Mouse (Mus musculus): ENCODE measurements around the gene Tuba1c. TPM values are rescaled to one million over a fixed set of nuclear protein-coding genes. Genes with fewer than 3 reads are reported as not detected.

Gene Tuba1c
- total RNA-seq, 2 experiments from 2014 or later = 65.4 to 66.8 TPM

DNA sequence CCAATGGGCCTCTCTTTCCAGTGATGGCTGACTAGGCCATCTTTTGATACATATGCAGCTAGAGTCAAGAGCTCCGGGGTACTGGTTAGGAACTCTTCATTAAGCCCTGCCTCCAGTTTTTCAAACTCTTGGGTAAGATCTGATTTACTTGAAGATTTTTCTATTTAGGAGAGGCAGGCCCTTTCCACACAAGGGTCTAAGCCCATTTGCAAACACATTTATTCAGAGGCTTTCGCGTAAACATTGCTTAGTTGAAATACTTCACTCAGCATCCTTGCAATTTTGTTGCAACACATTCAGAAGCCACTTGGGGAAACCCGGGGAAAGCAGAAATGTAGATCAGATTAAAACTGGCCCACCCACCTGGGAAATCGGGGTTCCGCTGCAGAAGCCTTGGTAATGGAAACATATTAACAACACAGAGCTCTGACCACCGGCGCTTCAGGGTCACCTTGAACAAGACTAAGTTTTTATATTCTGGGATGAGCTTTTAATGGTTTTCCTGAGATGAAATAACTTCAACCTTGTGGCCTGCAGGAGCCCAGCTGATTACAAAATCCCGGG lies 34.7 kb upstream of the Tuba1c start:
- DNase-seq (ENCODE audit: low spot score in 2 of 2) = no peak

DNA sequence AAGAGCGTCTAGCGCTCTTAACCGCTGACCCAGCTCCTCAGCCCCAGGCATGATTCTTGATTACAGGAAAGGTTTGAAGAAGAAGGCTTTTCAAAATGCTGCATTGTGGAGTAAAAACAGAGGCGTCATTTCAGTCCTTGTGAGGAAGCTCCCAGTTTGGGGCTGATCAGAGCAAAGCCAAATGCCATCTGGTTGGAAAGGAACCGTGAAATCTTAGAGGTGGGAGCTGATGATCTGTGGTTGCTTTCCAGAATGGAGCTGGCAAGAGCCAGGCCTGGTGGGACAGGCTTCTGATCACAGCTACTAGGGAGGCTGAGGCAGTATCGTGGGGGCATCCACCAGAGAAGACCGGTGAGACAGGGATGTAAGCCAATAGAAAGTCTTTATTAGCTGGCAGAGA lies 32.9 kb upstream of the Tuba1c start:
- no peak for DNase-seq (ENCODE audit: low spot score in 2 of 2)

DNA sequence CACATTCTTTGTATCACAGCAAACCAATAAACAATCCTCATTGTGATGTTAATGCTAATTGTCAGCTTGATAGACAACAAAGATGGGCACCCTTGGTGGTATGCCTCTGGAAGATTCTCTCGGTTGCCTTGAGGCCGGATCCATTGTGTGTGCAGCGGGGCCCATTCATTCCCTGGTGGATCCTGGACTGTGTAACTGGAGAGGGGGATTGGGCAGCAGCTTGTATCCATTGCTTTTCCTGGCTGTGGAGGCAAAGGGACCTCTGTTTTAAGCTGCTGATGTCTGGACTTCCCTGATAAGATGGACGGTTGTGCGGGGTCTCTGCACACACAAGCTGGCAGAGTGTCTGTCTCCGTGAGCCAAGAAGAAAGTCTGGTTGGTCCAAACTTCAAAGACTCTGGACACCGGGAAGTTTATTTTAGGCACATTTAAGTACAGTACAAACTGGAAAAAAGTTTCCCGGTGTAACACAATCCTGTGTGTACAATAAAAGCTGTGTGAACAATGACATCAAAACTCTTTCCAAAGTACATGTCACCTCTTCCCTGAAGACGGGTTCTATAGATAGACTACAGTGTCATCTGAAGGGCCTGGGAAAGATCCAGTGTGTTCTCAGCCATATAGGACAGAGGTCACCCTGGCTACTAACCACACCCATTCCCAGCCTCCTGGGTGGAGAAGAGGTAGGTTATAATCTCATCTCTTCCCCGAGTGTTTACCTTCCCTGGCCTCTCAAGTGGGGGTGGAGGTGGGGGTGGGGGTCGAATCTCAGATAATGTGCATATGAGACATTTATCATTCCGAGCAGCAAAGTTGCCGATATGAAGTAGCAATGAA lies 31.5 kb upstream of the Tuba1c start:
- DNase-seq (ENCODE audit: low spot score in 2 of 2) = no peak

- DNase-seq (ENCODE audit: low spot score in 2 of 2) = no peak
Measured at GRCm38 (mm10) chr15:98998775-98999157, 30.9 kb upstream of the Tuba1c start.

DNA sequence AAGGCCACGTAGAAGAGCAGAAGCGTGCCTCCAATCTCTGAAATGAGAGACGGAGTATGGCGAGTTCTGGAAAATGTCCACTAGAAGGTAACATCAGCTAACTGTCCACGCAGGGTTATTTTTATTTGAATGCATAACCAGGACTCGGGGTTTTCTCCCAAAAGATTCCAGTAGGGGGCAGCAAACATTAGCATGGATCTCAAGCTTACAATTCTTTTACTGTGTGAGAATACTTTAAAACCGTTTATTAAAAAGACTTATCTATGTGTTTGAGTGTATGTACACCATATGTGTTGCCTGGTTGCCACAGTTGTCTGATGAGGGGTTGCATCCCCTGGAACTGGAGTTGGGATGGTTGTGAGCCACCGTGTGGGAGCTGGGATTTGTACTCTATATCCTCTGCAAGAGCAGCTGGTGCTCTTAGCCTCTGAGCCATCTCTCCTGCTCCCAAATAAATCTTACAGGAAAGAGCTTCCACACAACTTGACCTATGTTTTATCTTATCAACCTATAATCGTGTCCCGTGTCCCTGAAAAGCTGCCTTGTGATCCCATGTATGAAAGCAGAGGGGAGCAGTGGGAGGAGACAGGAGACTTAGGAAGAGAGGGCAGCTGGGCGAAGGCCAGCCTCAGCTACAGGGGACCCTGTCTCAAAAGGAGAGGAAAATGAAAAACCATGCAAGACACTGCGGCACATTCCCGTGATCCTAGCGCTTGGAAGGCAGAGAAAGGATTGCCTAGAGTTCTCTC lies 29.0 kb upstream of the Tuba1c start:
- DNase-seq (ENCODE audit: low spot score in 2 of 2) = peak; percentile 59 to 66

GRCm38 (mm10) chr15:99001451-99001931 lies 28.2 kb upstream of the Tuba1c start:
- DNase-seq (ENCODE audit: low spot score in 2 of 2) = no peak

GRCm38 (mm10) chr15:99003600-99003999 lies 26.1 kb upstream of the Tuba1c start:
- DNase-seq (ENCODE audit: low spot score in 2 of 2) = no peak

DNA sequence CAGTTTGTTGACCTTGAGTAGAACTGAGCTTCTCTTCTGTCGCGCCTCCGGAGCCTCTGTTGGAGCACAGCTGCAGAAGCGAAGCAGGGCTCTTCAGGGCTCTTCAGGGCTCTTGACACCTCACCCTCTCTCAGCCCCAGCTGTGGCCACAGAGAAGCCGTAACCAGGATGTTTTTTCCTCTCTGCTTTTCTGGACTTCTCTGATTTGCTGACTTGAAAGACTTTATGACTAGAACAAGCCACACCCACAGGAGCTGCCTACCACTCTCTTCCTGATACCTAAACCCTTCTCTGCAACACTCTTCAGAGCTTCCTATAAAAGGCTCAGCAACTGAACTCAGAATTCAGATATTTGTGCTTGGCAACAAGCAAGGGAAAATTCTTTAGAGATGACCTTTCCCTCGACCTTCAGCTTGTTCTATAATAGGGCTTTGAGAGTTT lies 20.9 kb upstream of the Tuba1c start:
- no peak for DNase-seq (ENCODE audit: low spot score in 2 of 2)

GRCm38 (mm10) chr15:99010896-99011295 lies 18.8 kb upstream of the Tuba1c start:
- no peak for DNase-seq (ENCODE audit: low spot score in 2 of 2)

DNA sequence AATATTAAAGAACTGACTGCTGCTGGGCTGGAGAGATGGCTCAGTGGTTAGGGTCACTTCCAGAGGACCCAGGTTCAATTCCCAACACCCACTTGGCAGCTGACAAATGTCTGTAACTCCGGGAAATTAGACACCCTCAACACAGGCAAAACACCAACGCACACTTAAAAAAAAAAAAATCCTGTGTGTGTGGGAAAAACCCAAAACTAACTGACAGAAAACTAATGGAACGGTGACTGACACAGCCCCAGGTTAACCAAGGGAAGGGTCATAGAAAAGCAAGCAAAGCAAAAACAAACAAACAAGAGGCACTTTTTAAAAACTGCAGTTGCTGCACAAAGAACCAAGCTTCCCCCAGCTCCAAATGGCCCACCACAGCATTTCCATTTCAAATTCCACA lies 17.7 kb upstream of the Tuba1c start:
- no peak for DNase-seq (ENCODE audit: low spot score in 2 of 2)

DNA sequence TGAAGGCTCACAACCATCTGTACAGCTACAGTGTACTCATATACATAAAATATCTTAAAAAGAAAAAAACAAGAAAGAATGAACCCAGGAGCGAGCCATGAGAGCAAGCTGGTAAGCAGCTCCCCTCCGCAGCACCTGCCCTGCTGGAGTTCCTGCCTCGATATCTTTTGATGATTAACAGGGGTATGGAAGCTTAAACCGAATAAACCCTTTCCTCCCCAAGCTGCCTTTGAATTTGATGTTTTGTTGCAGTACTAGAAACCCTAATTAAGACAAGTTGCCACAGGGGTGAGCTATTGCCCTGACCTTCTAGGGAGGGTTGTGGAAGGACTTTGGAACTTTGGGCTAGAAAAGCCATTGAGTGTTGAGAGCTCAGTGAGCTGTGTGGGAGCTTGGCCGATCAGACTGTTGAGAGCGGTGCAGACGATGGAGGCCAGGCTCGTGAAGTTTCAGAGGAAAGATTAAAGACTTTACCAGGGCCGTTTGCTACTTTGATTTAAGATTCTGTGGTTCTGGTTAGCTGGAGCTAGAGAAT lies 15.1 kb upstream of the Tuba1c start:
- no peak for DNase-seq (ENCODE audit: low spot score in 2 of 2)

- DNase-seq (ENCODE audit: low spot score in 2 of 2) = no peak
Measured at GRCm38 (mm10) chr15:99017355-99017761, 12.3 kb upstream of the Tuba1c start.

GRCm38 (mm10) chr15:99017986-99018385 lies 11.7 kb upstream of the Tuba1c start:
- no peak for DNase-seq (ENCODE audit: low spot score in 2 of 2)

DNA sequence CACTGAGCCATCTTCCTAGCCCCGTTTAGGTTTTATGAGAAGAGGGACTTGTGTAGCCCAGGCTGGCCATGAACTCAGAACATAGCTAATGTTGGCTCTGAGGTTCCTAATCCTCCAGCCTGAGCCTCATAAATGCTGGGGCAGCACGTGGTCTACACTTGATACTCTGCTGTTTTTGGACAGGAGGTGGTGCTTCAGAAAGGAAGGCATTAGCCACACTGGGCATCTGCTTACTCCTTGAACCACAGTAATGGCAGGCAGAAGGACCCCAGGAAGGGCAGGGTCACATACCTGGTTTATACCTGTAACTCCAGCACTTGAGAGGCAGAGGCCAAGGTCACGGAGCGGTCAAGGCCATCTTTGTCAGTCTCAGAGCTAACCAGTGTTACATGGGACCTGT lies 11.1 kb upstream of the Tuba1c start:
- DNase-seq (ENCODE audit: low spot score in 2 of 2) = no peak

- no peak for DNase-seq (ENCODE audit: low spot score in 2 of 2)
Measured at GRCm38 (mm10) chr15:99019436-99019835, 10.3 kb upstream of the Tuba1c start.

GRCm38 (mm10) chr15:99020171-99020570 lies 9.5 kb upstream of the Tuba1c start:
- no peak for DNase-seq (ENCODE audit: low spot score in 2 of 2)

DNA sequence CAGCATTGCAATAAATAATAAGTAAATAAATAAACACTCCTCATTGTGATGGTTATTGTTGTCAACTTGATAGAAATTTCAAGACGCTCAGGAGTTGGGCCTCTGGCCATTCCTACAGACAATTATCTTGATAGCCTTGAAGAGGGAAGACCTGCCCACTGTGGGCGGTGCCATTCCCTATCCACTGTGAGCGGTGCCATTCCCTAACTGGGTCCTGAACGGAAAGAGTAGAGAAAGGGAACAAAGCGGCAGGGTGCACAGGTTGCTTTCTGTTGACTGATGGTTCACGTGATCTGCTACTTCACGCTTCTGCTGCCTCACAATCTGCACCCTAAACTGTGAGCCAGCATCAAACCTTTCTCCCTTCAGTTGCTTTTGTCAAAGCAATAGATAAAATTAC lies 8.4 kb upstream of the Tuba1c start:
- no peak for DNase-seq (ENCODE audit: low spot score in 2 of 2)

DNA sequence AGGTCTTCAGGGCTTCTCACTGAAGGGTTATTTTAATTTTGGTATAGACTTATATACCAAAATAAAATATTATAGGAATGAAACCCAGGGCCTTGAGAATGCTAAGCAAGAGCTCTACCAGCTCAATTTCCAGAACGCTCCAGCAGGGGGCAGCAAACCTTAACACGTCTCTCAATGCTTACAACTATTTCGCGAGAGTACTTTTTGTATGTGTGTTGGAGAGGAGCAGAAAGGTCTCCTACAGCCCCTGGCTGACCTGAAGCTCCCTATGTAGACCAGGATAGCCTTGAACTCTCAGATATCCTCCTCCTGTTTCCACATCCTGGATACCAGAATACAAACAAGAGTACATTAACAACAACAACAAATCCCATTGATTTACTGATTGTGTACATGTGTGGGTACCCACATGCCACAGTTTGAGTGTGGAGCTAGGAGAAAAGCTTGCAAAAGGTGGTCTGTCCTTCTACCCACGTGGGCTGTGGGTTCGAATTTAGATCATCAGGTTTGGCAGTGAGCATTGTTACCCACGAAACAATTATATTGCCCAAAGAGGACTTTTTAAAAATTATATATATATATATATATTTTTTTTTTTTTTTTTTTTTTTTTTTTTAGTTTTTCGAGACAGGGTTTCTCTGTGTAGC lies 4.9 kb upstream of the Tuba1c start:
- peak; percentile 72 to 85 for DNase-seq (ENCODE audit: low spot score in 2 of 2)

- no peak for DNase-seq (ENCODE audit: low spot score in 2 of 2)
Measured at GRCm38 (mm10) chr15:99025414-99025813, 4.3 kb upstream of the Tuba1c start.

DNA sequence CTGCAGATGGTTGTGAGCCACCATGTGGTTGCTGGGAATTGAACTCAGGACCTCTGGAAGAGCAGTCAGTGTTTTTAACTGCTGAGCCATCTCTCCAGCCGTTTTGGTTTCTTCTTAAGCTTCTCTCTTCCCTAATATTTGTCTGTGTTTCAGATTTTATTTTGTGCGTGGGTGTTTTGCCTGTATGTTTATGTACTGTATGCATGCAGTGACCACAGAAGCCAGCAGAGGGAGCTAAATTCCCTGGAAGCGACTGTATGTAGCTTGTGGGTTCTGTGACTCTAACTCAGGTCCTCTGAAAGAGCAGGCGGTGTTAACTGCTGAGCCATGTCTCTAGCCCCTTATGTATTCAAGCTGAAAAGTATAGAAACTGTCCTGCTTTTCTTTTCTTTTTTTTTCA lies 3.4 kb upstream of the Tuba1c start:
- no peak for DNase-seq (ENCODE audit: low spot score in 2 of 2)

DNA sequence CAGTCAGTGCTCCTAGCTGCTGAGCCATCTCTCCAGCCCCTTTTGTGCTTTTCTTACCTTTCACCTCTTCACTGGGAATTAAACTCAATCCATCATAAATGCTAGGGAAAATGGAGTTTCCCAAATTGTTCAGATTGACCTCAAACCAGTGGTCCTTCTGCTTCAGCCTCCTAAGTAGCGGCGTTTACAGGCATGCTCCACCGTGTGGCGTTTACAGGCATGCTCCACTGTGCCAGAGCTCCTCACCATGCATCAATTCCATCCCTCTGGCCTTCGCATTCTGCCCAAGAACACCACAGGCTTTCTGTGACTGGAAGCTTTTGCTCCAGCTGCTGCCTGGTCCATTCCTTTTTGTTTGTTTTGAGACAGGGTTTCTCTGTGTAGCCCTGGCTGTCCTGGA lies 2.6 kb upstream of the Tuba1c start:
- no peak for DNase-seq (ENCODE audit: low spot score in 2 of 2)
